Mouse (Mus musculus) G1E-ER4 (cell line): ENCODE measurements around the gene Rgmb. TPM values are rescaled to one million over a fixed set of nuclear protein-coding genes. Genes with fewer than 3 reads are reported as not detected.

Source experiments
- GATA1 ChIP-seq: IDR thresholded peaks from one replicate; pipeline ENCODE4 v1.8.0; 2012; ENCODE audit warnings: low read length, inconsistent platforms
- polyA plus RNA-seq: library from polyadenylated mRNA; stranded (reverse); fragments of >175 nt; gene quantifications from 2 replicates; pipeline ENCODE4 v1.2.3, GENCODE M21; 2012

The Rgmb gene
- polyA plus RNA-seq, 1 experiment = not detected

DNA sequence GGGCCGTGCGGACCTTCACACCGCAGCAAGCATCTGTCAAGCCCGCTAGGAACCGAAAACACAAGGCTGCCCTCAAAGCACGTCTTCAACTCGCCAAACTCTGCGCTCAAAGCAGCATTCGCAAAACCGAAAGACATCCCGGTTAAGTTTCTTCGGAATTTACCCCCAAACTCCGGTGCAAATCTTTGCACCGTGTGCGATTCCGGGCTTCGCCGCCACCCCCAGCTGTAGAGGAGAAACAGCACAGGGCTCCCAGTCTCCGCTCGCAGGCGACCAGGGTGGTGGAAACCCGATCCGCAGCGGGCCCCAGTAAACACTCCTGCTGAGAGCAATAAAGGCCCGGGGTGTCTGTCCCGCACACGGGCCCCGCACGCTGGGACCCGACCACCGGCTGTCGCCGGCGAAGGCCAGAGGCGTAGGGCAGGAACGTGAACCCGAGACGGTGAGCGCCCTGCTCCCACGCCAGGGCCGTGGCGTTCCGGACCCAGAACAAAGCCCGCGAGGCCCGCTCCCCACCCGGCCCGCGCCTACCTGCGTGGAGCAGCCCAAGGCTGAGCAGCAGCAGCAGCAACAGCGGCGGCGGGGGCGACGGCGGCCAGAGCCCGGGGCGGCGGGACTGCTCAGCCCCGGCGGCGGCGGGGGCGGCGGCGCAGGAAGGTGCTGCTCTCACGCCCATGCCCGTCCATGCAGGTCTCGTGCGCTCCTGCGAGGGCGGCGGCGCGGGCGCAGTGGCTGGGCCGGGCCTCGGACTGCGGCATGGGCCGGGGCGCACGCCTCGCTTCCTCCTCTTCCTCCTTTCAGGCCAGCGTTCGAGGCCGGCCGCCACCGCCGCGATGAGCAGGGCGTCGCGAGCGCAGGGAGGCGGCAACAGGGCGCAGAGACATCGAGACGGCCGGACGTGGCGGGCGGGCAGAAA lies 5.1 kb downstream of the Rgmb start:
- no peak for TF ChIP-seq GATA1

DNA sequence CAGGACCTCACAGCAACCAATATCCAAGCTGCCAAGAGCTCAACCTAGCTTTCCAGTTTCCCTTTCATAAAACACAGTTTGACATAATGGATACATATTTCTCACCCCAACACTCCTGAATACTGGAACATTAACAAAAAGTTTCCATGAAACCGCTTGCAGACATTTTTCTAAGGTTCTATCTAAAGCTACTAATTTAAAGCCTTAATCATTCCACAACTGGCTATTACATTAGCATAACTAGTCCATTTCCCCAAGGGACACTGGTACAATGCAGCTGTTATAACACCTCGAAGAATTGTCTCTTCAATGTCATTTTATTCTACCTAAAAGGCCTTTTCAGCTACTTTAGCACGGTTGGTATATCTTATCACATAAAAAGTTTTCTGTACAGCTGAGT lies 6.0 kb downstream of the Rgmb start:
- TF ChIP-seq GATA1 = no peak

DNA sequence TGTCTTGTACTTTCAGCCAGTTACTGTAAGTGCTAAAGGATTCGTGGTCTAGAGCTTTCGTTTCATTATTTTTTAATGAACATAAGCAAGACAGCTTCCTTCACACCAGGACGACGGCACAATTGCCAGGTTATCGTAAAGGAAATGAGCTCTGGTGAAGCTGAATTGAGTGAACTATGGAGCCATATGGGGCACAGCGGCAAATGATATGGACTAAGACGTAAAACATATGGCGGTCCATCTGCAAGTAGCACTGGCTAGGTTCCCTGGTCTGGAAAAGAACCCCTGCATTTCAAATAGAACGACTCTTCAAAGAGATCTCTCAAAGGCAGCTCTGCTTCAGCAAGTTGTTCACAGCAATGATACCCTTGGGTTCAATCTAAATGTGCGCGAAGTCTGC lies 6.5 kb downstream of the Rgmb start:
- no peak for TF ChIP-seq GATA1

DNA sequence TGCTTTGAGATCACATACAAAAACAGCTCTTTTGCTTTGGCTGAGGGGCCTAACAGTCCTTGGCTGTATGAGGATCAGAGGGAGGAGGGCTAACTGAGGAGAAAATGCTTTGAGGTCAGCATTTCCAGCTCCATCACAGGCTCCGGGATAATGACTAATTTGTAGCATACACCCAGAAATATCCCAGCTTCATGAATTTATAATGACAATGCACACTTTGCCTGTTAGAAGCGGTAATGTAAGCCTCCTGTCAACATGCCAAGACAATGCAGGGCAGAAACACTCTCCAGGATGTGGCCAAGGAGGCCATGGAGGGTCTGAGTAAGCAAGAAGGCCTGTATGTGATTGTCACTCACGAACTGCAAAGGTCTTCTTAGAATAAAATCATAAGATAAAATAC lies 7.0 kb downstream of the Rgmb start:
- no peak for TF ChIP-seq GATA1

DNA sequence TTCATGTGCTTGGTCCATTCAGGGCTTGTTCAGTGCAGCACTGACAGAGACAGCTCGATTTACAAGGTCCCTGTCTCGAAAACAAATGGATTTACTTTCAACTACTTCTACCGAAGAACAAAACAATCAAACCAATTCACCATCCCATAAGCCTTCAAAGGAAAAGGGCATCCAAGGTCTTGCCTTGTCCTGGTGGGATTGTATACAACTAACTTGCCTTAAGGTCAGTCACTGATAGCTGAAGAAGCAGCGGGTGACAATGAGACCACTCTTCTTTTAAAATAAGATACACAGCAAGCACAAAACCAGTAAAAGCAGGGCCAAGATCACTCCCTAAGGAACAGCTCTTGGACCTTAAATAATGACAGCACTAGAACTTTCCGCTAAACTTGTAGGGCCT lies 7.6 kb downstream of the Rgmb start:
- no peak for TF ChIP-seq GATA1

DNA sequence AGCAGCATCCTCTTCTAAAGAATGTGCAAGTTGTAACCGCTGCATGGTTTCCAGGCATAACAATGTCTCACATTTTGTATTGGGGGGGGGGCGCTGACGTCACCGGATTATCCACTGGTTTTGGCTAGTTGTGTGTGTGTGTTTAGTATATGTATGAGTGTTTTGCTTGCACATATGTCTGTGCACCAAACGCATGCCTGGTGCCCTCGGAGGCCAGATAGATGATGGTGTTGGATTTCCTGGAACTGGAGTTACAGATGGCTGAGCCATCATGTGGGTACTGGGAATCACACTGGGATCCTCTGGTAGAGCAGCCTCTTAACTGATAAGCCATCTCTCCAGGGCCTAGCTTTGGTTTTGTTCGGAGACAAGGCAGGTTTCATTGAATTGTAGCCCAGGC lies 8.5 kb downstream of the Rgmb start:
- TF ChIP-seq GATA1 = no peak

DNA sequence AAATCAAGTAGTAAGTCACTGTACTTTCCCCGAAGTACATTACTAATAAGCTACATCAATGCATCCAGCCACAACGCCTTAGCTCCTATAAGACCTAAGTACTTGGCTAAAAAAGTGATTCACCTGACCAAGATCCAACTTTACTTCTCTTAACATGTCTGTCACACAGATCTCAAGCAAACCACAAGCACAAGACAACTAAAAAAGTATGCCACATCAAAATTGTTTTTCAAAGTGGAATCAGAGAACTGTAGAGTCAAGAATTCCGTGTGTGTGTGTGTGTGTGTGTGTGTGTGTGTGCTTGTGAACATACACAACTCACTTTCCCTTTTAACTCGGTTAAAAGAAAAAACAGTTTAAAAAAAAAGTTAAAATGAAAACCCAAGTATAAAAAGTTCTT lies 9.1 kb downstream of the Rgmb start:
- TF ChIP-seq GATA1 = no peak

DNA sequence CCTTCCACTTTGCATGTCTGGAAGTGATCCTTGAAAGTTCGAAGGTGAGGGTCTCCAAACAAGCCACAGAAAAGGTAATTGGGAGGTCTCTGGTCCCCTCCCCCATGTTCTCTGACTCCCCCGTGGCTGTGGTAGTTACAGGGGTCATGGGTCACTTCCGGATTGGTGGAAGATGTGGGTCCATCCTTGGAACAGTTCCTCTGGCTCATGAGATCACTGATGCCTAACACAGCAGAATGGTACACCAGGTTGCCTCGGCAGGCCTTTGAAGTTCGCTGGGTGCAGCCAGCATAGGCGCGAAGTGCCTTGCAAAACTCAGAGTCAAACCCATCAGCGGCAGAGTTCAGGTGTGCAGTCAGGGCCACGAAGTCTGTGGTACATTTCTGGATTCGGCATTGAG lies 10.1 kb downstream of the Rgmb start:
- TF ChIP-seq GATA1 = no peak

DNA sequence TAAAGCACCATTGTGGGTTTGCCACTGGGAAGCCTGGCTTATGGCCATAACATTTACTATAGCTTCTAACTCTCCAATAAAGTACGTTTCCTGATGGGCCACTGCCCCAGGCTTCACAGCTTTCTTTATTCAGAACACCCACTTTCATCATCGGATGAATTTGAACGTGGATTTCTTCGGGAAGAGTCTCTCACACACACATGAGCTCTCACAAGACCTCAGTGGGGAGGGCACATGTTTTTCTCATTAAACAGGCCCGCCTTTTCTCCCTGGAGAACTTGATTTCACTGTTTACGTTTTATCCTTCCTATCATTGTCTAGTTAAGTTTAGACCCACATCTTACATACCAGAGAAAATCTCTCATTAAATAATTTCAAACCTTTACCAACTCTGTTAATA lies 10.7 kb downstream of the Rgmb start:
- TF ChIP-seq GATA1 = no peak

DNA sequence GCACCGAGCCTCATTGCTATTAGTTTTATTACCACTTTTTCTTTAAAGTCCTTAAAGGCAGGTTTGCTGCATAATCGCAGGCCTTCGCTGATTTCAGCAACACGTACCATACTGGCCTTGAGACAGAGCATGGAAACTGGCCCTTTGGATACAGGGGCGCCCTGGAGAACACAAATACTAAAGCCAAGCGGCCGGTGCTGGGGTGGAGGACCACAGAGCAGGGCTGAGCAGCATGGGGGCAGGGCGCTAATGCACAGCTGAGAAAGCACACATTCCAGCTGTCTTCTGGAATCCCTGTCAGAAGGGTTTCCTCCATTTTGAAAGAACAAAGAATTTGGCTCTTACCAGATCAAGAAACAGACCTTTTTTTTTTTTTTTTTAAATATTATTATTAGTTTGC lies 12.5 kb downstream of the Rgmb start:
- TF ChIP-seq GATA1 = no peak

DNA sequence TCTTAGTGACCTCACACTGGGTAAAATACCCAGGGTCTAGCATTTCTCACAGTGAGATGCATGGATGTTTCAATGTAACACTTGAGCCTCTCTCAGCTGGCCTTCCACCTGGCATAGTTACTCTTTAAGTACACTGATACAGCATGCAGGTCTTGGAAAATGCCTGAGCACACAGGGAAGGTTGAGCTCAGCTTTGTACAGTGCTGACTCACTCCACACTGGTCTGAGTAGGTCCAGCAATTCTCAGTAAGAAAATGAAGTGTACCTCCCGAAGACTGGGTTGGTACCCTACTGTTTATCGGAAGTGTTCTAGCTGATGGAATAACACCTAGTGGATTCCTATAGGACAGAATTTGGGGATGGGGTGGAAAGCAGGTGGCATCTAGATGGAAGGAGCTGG lies 13.2 kb downstream of the Rgmb start:
- TF ChIP-seq GATA1 = no peak

DNA sequence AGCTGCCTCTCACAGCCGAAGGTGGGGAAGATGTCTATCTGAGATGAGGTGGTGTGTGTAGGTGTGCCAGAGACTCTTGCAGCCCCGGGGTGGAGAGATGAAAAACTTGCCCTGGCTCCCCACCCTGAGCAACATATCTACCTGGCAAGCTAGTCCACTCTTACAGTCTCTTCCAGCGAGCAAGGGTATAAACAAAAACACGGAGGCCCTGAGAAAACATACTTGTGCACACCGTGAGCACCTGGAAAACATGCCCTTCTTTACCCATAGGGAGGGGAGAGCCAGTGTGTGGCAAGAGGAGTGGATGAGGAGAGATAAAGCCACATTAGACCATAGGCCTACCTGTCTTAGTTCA lies 13.8 kb downstream of the Rgmb start:
- TF ChIP-seq GATA1 = no peak

DNA sequence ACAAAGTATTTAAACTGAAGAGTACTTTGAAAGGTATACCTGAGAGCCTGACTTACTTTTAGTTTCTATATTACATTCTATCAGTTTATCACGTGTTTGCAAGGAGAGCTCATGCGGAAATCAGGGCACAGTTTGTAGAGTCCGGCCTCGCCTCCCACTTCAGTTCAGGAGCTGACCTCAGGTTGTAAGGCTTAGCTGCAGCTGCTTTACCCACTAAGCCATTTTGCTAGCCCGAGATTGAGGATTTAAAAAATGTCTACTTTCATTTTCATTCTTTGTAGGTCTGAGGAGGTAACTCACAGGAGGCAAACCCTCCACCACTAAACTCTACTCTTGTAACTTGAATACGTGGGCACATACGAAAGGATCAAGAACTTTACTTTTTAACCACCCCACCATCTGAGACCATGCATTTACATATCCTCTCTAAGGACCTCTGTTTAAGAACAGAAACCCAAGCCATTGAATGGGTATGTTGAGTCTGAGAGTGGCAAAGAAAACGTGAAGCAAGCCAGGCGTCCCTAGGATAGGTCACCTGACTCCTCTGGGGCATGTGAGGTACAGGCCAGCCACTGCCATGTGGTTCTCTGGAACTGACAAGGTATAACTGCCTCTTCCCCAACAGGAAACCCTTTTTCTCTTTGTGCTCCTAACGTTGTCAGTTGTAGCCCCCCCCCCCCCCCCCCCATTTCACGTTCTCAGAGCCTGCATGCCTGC lies 14.3 kb downstream of the Rgmb start:
- TF ChIP-seq GATA1 = no peak

DNA sequence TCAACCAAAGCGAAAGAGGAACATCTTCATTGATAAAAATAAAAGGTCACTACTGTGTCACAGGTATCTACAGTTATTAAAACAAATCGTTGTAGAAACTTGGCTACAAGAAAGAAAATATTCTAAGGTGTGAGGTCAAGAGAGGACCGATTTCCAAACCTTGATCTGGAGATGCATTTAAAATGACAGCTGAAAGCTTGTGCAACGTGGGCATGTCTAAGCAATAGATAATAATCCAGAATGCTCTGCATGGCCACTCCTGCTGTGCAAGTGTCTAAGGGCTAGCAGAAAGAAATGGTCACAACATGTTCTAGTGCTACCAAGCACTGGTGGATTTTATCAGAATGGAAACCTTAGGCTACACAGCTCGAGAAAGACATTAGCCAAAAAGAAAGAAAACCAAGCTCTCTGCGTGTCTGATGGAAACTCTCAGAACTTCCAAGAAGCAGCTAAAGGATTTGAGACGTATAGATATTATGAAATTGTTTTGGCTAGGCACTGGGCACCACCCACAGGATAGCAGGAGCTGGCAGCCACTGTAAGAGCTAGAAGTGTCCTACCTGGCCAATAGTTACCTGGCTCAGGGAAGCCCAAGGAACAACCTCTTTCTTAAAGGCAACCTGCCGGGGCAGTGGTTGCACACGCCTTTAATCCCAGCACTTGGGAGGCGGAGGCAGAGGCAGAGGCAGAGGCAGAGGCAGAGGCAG lies 15.4 kb downstream of the Rgmb start:
- TF ChIP-seq GATA1 = no peak

DNA sequence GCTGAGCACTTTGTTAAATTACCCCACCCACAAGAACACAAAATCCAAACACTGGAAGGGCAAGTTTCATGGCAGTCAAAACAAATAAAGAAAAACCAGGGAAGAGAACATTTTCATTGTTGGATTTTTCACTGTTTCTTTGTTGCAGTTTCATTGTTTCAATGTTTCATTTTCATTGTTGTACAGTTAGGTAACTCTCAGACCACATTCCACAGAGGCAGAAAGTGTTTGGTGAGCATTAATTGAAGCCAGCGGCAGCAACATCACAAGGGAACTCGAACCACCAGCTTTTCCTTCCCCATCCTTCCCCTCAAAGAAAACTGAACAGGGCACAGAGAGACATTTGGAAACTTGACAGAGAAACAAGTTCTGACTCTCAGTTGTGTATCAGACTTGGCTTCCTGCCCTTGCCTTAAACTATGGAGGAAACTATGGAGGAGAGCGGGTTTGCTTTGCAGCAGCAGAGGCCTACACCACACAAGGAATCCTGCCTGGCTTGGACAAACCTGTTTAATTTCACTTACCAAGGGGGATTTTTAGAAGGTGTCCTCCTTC lies 17.1 kb downstream of the Rgmb start:
- TF ChIP-seq GATA1 = no peak
